Mouse (Mus musculus) kidney, embryonic 16.5 days (tissue): ENCODE data around the gene Anapc13. TPM values are rescaled to one million over a fixed set of nuclear protein-coding genes. Genes with fewer than 3 reads are reported as not detected.
A peak's percentile ranks its signal among the peaks of the same experiment; 100 is the strongest.

Experiments
- ATAC-seq: fragments of 200-750 bp; cut with Nextera tagmentation; 2 replicates; pipeline ENCODE4 v1.8.0; 2017; ENCODE audit warnings: moderate TSS enrichment; ENCODE audit not compliant: low FRiP score, low TSS enrichment
- H3K27ac ChIP-seq: fragments of 300-500 bp; sonication (generic); 2 replicates; pipeline ENCODE4 v1.5.1; 2014; ENCODE audit warnings: low read length
- H3K27me3 ChIP-seq: fragments of 300-500 bp; sonication (generic); 2 replicates; pipeline ENCODE4 v1.6.1; 2014; ENCODE audit warnings: low read length, control low read depth, mixed read lengths; ENCODE audit not compliant: insufficient read depth
- H3K36me3 ChIP-seq: fragments of 300-500 bp; sonication (generic); 2 replicates; pipeline ENCODE4 v1.6.1; 2014; ENCODE audit warnings: low read length, control low read depth, mixed read lengths; ENCODE audit not compliant: insufficient read depth
- H3K4me1 ChIP-seq: fragments of 300-500 bp; sonication (generic); 2 replicates; pipeline ENCODE4 v1.6.1; 2014; ENCODE audit warnings: low read length, control low read depth, mixed read lengths; ENCODE audit not compliant: insufficient read depth
- H3K4me2 ChIP-seq: fragments of 300-500 bp; sonication (generic); replicated peaks from 2 replicates; pipeline ENCODE4 v1.6.1; 2014; ENCODE audit warnings: low read depth, low read length
- H3K4me3 ChIP-seq: fragments of 300-500 bp; sonication (generic); 2 replicates; pipeline ENCODE4 v1.5.1; 2014; ENCODE audit warnings: mild to moderate bottlenecking, low read length
- H3K9ac ChIP-seq: fragments of 300-500 bp; sonication (generic); replicated peaks from 2 replicates; pipeline ENCODE4 v1.6.1; 2014; ENCODE audit warnings: low read length
- H3K9me3 ChIP-seq: fragments of 300-500 bp; sonication (generic); 2 replicates; pipeline ENCODE4 v1.6.1; 2016; ENCODE audit warnings: low read length, control low read depth
- WGBS: fragments of 180-500 bp; shearing (Covaris S2); extraction: QIAGEN DNeasy Blood & Tissue Kit; methylation state at CpG from one replicate; pipeline ENCODE4 v1.1.7; 2014; 5-methylcytosine and 5-hydroxymethylcytosine counted together
- polyA plus RNA-seq: library from polyadenylated mRNA; unstranded; fragments of >200 nt; fragmentation: Nextera tagmentation; extraction: Ambion mirVana; gene quantifications from 2 replicates; pipeline ENCODE4 v1.2.1, GENCODE M21; 2015

The Anapc13 gene
- polyA plus RNA-seq, 1 experiment from 2014 or later = 179 TPM

GRCm38 (mm10) chr9:102627442-102627841 lies 1.3 kb downstream of the Anapc13 start:
- Histone ChIP-seq H3K36me3 (no peaks in the 10 kb centered on the region), H3K4me3 (peak overlapping the region; percentile 94), H3K9ac (peak overlapping the region; percentile 99), H3K9me3 (no peaks in the 10 kb centered on the region), H3K4me2 (peak overlapping the region; percentile 58), H3K4me1 (peaks cover 20% of the 10 kb centered on the region), H3K27ac (peak overlapping the region; percentile 97), H3K27me3 (no peaks in the 10 kb centered on the region)
- no peak for ATAC-seq
- 73% methylated on average over 7 of the region's 7 CpGs for WGBS

- no peaks in the 10 kb centered on the region for H3K9me3 ChIP-seq
- 59% methylated on average over 7 of the region's 7 CpGs for WGBS
- peaks cover 2% of the 10 kb centered on the region; the same call in 1 of the 2 replicates for H3K36me3 ChIP-seq
- ATAC-seq = no peak
- peaks cover 20% of the 10 kb centered on the region for H3K4me1 ChIP-seq
- no peak overlapping the region for H3K27ac ChIP-seq
- H3K27me3 ChIP-seq = no peaks in the 10 kb centered on the region
- H3K4me3 ChIP-seq = no peak overlapping the region
- no peak overlapping the region for H3K4me2 ChIP-seq
- H3K9ac ChIP-seq = no peak overlapping the region
Observed at GRCm38 (mm10) chr9:102629052-102629451, 3.0 kb downstream of the Anapc13 start.

- Histone ChIP-seq H3K9ac (no peak overlapping the region), H3K4me2 (no peak overlapping the region), H3K4me3 (no peak overlapping the region), H3K4me1 (peaks cover 11% of the 10 kb centered on the region), H3K27me3 (no peaks in the 10 kb centered on the region), H3K36me3 (peaks cover 8% of the 10 kb centered on the region; the same call in 1 of the 2 replicates), H3K9me3 (no peaks in the 10 kb centered on the region), H3K27ac (peak overlapping the region; percentile 61)
- ATAC-seq = no peak
- WGBS = 64% methylated on average over 2 of the region's 2 CpGs
Observed at GRCm38 (mm10) chr9:102631589-102632147, 5.6 kb downstream of the Anapc13 start.

- Histone ChIP-seq H3K9ac (peak overlapping the region; percentile 46; the same call in 1 of the 2 replicates), H3K4me3 (no peak overlapping the region), H3K27me3 (no peaks in the 10 kb centered on the region), H3K27ac (peak overlapping the region; percentile 61), H3K36me3 (peaks cover 8% of the 10 kb centered on the region; the same call in 1 of the 2 replicates), H3K9me3 (no peaks in the 10 kb centered on the region), H3K4me1 (peaks cover 12% of the 10 kb centered on the region), H3K4me2 (no peak overlapping the region)
- peak; percentile 55; the same call in 1 of the 2 replicates for ATAC-seq
- WGBS = 81% methylated on average over 4 of the region's 4 CpGs
Observed at GRCm38 (mm10) chr9:102632173-102632572, 6.1 kb downstream of the Anapc13 start.

- Histone ChIP-seq H3K27me3 (no peaks in the 10 kb centered on the region), H3K36me3 (peaks cover 8% of the 10 kb centered on the region; the same call in 1 of the 2 replicates), H3K27ac (no peak overlapping the region), H3K4me3 (no peak overlapping the region), H3K9me3 (no peaks in the 10 kb centered on the region), H3K9ac (no peak overlapping the region), H3K4me1 (peaks cover 6% of the 10 kb centered on the region; the same call in 1 of the 2 replicates), H3K4me2 (no peak overlapping the region)
- ATAC-seq = no peak
- 48% methylated on average over 1 of the region's 1 CpGs for WGBS
Observed at GRCm38 (mm10) chr9:102632923-102633537, 6.9 kb downstream of the Anapc13 start.

- Histone ChIP-seq H3K4me2 (no peak overlapping the region), H3K4me3 (no peak overlapping the region), H3K36me3 (peaks cover 8% of the 10 kb centered on the region; the same call in 1 of the 2 replicates), H3K4me1 (peaks cover 17% of the 10 kb centered on the region), H3K27me3 (no peaks in the 10 kb centered on the region), H3K9me3 (no peaks in the 10 kb centered on the region), H3K9ac (0 out of 2 replicates have a peak overlapping the region, but pooled peaks have one; percentile 22), H3K27ac (no peak overlapping the region)
- no peak for ATAC-seq
- 81% methylated on average over 8 of the region's 8 CpGs for WGBS
Observed at GRCm38 (mm10) chr9:102634453-102634852, 8.4 kb downstream of the Anapc13 start.

GRCm38 (mm10) chr9:102636553-102636952 lies 10.5 kb downstream of the Anapc13 start:
- no peaks in the 10 kb centered on the region for H3K9me3 ChIP-seq
- H3K4me3 ChIP-seq = no peak overlapping the region
- no peak overlapping the region for H3K4me2 ChIP-seq
- peak; percentile 73; the same call in 1 of the 2 replicates for ATAC-seq
- H3K27me3 ChIP-seq = no peaks in the 10 kb centered on the region
- no peak overlapping the region for H3K9ac ChIP-seq
- no peak overlapping the region for H3K27ac ChIP-seq
- peaks cover 21% of the 10 kb centered on the region for H3K4me1 ChIP-seq
- WGBS = 7% methylated on average over 4 of the region's 4 CpGs
- H3K36me3 ChIP-seq = peaks cover 8% of the 10 kb centered on the region; the same call in 1 of the 2 replicates

GRCm38 (mm10) chr9:102637115-102637514 lies 11.0 kb downstream of the Anapc13 start:
- Histone ChIP-seq H3K9me3 (no peaks in the 10 kb centered on the region), H3K9ac (no peak overlapping the region), H3K36me3 (peaks cover 8% of the 10 kb centered on the region; the same call in 1 of the 2 replicates), H3K27me3 (no peaks in the 10 kb centered on the region), H3K4me2 (no peak overlapping the region), H3K4me3 (no peak overlapping the region), H3K27ac (no peak overlapping the region), H3K4me1 (peaks cover 21% of the 10 kb centered on the region)
- ATAC-seq = no peak
- 42% methylated on average over 4 of the region's 4 CpGs for WGBS

GRCm38 (mm10) chr9:102638963-102639362 lies 12.9 kb downstream of the Anapc13 start:
- no peaks in the 10 kb centered on the region for H3K27me3 ChIP-seq
- H3K4me1 ChIP-seq = peaks cover 36% of the 10 kb centered on the region
- no peak for ATAC-seq
- 55% methylated on average over 7 of the region's 7 CpGs for WGBS
- no peak overlapping the region for H3K9ac ChIP-seq
- peak overlapping the region; percentile 54 for H3K27ac ChIP-seq
- no peaks in the 10 kb centered on the region for H3K9me3 ChIP-seq
- H3K4me2 ChIP-seq = no peak overlapping the region
- no peak overlapping the region for H3K4me3 ChIP-seq
- peaks cover 6% of the 10 kb centered on the region; the same call in 1 of the 2 replicates for H3K36me3 ChIP-seq

GRCm38 (mm10) chr9:102639510-102639909 lies 13.4 kb downstream of the Anapc13 start:
- Histone ChIP-seq H3K27ac (peak overlapping the region; percentile 54; the same call in 1 of the 2 replicates), H3K36me3 (0 out of 2 replicates have a peak, but pooled peaks cover under 1% of the 10 kb centered on the region), H3K9me3 (no peaks in the 10 kb centered on the region), H3K4me2 (no peak overlapping the region), H3K4me3 (no peak overlapping the region), H3K4me1 (peaks cover 41% of the 10 kb centered on the region), H3K27me3 (no peaks in the 10 kb centered on the region), H3K9ac (no peak overlapping the region)
- no peak for ATAC-seq
- WGBS = 73% methylated on average over 8 of the region's 8 CpGs
